Mouse (Mus musculus): Measurements from ENCODE around the gene Asgr1.

DNA sequence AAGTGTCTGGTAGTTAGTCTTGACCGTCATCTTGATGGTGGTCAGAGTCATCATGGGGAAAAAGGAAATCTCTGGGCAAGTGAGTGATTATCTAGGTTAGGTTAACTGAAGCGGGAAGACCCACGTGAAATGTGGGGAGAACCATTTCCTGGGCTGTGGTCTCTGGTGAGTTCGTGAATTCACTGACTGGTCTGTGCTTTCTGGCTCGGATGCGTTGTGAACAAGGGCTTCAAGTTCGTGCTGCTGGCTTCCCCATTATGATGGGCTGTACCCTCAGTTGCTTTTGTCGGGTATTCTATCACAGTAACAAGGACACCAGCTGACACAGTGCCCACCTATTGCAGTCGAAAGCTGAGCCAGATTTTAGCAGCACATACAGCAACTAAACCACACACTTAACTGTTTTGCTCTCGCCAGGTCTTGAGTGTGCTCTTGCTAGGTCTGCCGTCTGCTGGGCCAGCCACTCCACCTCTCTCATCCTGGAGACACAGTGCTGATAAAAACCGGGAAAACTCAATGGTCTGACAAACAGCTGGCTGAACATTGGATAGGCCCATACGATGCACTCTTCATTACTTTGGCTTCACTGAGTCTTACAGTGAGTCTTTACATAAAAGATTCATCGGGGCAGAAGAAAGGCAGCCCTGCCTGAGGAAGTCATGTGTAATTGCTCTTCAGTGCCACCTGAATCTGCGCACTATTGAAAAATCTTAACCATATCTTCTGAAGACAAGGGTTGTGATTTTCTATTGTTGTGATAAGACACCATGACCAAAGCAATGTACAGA lies 27.1 kb downstream of the Asgr1 start:
- TF ChIP-seq CTCF (IDR thresholded peaks at IDR 0.05; ENCODE audit: low read depth) (no peak), EP300 (IDR thresholded peaks at IDR 0.05; ENCODE audit: low read depth) (no peak)
